Mouse (Mus musculus) hematopoietic stem cell, adult 5-6 weeks (primary cell): ENCODE measurements at regions not wholly inside any gene's neighbourhood (a gene's known extent, or its start where the extent isn't known, plus 50 kb on each side); places are given as distances from the start of the nearest gene placed in this dataset.

Experiments
- ATAC-seq, 2 experiments: fragments of 125-278 bp in 1 of 2; replicated peaks in 1 of 2; 2 replicates each; pipeline ENCODE4 v1.8.0; 2016 to 2017; ENCODE audit warnings: inconsistent platforms in 2 of 2, mild to moderate bottlenecking in 2 of 2, moderate number of reproducible peaks in 2 of 2, low read depth in 1 of 2, moderate TSS enrichment in 1 of 2; ENCODE audit not compliant: low FRiP score in 2 of 2, poor library complexity in 2 of 2, severe bottlenecking in 2 of 2, insufficient read depth in 1 of 2, low TSS enrichment in 1 of 2

GRCm38 (mm10) chr15:93785846-93786412 lies 190.2 kb upstream of the Prickle1 start:
- ATAC-seq = no peak

- no peak for ATAC-seq
Measured at GRCm38 (mm10) chr15:93783736-93784135, 188.0 kb upstream of the Prickle1 start.

GRCm38 (mm10) chr15:93775199-93775745 lies 179.6 kb upstream of the Prickle1 start:
- no peak for ATAC-seq

- no peak for ATAC-seq
Measured at GRCm38 (mm10) chr15:93774340-93774739, 178.6 kb upstream of the Prickle1 start.

- ATAC-seq = no peak
Measured at GRCm38 (mm10) chr15:93766981-93767380, 171.3 kb upstream of the Prickle1 start.

GRCm38 (mm10) chr15:93763047-93763446 lies 167.4 kb upstream of the Prickle1 start:
- ATAC-seq = no peak

GRCm38 (mm10) chr15:93758204-93758836 lies 162.6 kb upstream of the Prickle1 start:
- ATAC-seq = no peak

- no peak for ATAC-seq
Measured at GRCm38 (mm10) chr15:93755989-93756388, 160.3 kb upstream of the Prickle1 start.

- no peak for ATAC-seq
Measured at GRCm38 (mm10) chr15:93751817-93752216, 156.1 kb upstream of the Prickle1 start.

- peak; percentile 95 to 96 for ATAC-seq
Measured at GRCm38 (mm10) chr15:93750953-93751352, 155.3 kb upstream of the Prickle1 start.

- ATAC-seq = peak in 1 of 2 experiments; percentile 29; a peak in 1 of 4 replicates
Measured at GRCm38 (mm10) chr15:93744191-93744945, 148.7 kb upstream of the Prickle1 start.

GRCm38 (mm10) chr15:93733731-93734510 lies 138.2 kb upstream of the Prickle1 start:
- ATAC-seq = no peak

GRCm38 (mm10) chr15:93732825-93733224 lies 137.1 kb upstream of the Prickle1 start:
- no peak for ATAC-seq

GRCm38 (mm10) chr15:93731161-93731560 lies 135.5 kb upstream of the Prickle1 start:
- ATAC-seq = no peak

- no peak for ATAC-seq
Measured at GRCm38 (mm10) chr15:93715443-93715842, 119.8 kb upstream of the Prickle1 start.

- no peak for ATAC-seq
Measured at GRCm38 (mm10) chr15:93713428-93713827, 117.7 kb upstream of the Prickle1 start.

GRCm38 (mm10) chr15:93712594-93712993 lies 116.9 kb upstream of the Prickle1 start:
- ATAC-seq = peak in 1 of 2 experiments; percentile 29; a peak in 1 of 4 replicates
